Mouse (Mus musculus) kidney, adult 8-10 months (tissue): Measurements from ENCODE around the gene Pkhd1.
"Not testable (repeated sequence)": the region's sequence is repeated elsewhere in the genome, so short reads cannot be mapped to it uniquely, and the experiment has no call there.

ENCODE experiments used
- DNase-seq, 2 experiments: peaks; one replicate each; pipeline ENCODE4 v3.0.0; 2022

The Pkhd1 gene

DNA sequence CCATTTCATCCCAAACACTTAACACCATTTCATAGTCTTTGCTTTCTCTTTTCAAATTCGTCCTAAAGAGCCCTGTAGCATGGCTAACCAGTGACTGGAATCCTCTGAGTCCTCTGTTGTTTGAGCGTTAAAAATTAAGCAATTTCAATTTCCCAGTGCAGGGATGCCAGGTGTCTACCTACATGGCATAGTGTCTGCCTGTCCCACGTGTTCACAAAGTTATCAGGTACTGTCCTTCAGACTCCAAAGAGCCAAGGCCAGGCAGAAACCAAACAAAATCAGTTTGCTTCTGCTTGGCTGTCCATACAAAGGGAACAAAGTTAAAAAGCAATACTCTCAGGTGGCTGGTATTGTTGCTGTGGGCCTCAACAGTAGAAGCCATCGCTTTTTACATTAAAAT, 136.0 kb downstream of the Pkhd1 start:
- no peak for DNase-seq

- no peak for DNase-seq
These were observed 139.2 kb downstream of the Pkhd1 start for GRCm38 (mm10) chr1:20478695-20479094.

DNA sequence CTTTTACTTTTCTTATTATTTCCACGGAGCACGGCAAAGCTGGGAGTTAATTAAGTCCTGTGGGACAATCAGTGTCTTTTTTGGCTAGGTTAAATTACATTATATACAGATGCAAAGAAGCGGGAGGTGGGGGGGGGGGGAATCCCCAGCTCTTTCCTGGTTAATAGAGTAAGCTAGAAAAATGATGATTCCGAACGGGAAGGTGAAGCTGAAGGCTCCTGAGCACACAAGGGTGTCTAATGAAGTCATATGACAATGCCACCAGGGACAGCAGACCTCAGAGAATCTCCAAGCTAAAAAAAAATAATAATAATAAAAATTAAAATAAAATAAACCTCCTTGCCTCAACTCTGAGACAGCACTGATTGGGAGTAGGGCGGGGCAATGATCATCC, 139.6 kb downstream of the Pkhd1 start:
- DNase-seq = no peak

DNA sequence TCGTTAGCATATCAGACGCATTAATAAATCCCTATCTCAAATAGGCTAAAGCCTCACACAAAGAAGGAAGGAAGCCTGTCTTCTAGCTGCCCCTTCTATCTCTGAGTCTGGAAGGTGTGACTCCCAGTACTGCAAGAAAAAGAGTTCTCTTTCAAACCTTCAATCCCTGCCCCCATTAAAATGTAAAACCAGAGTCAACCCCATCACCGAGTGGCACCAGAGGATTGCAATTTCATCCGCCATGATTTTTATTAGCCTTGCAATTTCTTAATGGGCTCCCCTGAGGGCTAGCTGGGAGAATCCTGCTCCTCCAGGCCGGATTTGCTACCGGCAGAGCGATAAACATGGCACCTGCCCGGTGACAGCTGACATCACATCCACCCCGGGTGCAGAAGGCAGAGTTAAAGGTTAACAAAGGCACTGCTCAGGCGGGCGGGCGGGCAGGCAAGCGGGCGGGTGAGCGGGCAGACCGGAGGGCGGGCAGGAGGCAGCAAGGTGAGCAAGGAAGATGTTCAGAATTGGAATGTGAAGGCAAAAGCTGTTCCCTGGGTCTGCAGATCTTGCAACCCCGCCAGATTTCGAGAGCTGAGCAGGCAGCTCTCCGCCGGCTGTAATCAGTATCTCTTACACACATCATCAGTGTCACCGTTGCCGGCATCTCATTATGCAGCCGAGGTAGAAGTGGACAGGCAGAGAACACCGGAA, 140.2 kb downstream of the Pkhd1 start:
- DNase-seq = peak; percentile 68 to 75

DNA sequence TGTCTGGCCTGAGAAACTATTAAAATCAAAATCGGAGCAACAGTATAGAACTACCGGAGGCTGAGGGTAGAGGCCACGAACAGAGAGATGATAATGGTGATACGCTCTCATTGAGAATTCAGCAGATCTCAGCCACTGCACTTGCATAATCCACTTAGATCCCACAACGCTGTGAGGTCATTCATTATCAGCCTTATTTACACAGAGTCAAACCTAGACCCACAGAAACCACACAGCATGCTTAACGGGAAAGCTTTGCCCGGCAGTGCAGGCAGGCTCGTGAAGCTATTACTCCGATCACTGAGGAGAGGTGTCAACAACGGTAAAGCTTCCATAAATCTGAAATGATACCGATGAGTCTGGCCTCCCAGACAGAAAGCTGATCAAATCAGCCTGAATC, 147.1 kb downstream of the Pkhd1 start:
- DNase-seq = no peak

DNA sequence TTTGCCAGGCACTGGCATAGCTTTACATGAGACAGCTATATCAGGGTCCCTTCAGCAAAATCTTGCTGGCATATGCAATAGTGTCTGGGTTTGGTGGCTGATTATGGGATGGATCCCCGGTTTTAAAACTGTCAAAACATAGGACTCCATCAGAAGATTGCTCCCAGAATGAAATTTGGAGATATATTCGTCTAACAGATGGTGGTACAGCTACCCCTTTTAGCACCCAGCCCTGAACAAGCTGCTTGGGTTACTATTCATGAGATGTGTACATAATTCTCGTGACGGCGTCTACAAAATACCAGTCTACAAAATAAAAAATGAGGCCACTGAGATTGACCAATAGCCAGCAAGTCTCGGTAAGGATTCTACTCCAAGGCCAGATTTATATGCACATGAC, 147.5 kb downstream of the Pkhd1 start:
- no peak for DNase-seq

GRCm38 (mm10) chr1:20466481-20466880, 151.4 kb downstream of the Pkhd1 start:
- DNase-seq = no peak

DNA sequence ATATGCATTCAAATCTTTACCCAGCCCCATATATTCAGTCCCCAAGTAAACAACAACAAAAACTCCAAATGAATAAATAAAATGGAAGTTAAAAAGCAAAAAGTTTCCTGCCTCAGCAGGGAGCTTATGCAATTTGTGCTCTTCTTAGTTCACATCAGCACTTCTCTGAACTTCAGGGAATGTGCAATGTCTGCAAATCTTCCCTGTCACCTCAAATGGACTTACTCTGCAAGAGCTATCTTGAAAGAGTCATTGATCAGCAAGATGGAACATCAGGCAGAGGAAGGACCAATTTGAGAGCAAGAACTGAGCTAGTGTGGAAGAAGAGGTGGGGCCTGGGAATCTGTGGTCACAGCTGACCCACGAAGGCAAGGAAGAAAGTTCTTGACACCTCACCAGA, 163.2 kb downstream of the Pkhd1 start:
- DNase-seq = peak in 1 of 2 experiments; percentile 38

DNA sequence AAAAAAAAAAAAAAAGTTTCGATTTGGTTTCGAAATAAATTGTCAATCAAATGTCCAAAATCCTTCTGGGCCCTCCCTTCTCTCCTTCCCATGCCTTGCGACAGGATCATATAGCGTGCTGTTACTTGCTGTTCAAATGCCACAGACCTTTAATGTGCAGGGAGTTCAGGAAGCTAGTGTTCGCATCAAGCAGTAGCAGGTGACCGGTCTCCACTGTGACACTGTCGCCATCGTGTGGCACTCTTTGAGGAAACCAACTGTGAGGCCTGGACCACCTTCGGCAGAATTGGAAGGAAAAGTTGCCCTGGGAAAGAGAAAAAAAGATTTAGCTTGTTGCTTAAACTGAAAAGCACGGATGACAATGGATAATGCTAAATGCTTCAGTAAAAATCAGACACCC, 167.8 kb downstream of the Pkhd1 start:
- no peak for DNase-seq

GRCm38 (mm10) chr1:20432026-20432425, 185.8 kb downstream of the Pkhd1 start:
- not testable (repeated sequence) for DNase-seq

DNA sequence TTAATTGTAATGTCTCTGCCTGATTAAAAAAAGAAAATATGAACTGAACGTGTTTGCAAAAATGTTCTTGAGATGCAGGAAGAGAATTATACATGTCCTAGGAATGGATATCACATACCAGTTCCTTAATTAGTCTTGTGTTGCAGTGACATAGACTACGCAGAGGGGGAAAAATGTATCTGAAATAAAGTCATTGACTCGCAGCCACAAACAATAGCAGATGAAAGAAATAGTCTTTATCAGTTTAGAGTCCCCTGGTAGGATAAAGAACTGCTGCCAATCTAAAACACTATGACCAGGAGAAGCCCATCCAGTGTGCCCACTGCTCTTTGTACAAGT, 188.8 kb downstream of the Pkhd1 start:
- no peak for DNase-seq

GRCm38 (mm10) chr1:20428370-20429055, 189.4 kb downstream of the Pkhd1 start:
- no peak for DNase-seq

DNA sequence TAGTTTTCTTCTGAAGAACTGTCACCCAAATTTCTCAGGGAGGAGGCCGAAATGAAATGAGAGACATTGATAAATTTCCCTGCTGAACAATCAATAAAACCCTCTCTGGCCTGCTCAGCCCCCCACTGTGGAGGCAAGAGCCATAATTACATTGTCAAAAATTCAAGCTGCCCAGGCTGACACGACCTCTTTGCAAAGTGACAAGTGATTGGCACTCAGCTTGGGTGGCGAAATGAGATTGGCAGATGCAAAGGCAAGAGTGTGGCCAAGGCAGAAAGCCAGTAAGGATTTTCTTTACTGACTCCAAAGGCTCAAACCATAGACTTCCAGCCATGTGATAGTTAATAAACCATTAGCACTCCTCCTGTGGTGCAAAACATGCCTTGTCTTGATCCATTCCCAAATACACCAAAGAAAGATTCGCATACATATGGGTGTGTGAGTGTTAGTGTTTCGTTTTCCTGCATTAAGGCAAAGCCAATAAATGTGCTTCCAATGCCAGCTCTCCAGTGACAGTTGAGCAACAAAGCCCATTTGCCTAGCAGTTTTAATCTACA, 208.4 kb downstream of the Pkhd1 start:
- no peak for DNase-seq

DNA sequence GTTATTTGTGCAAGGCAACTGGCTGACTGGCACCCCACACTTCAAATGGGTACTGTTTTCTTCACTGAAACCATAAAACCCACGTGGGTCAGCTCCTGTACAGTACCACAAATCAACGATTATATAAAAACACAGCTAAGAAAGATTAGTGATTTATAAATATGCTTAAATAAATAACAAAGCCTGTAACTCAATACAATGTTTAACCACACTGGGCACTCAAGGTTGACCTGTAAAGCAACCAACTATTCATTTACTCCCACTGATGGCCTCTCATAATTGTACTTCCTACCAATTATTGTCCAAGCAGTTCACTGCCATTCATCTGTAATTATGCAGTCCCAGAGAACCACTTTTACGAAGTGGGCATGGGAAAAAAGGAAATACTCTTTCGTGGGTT, 219.5 kb downstream of the Pkhd1 start:
- DNase-seq = peak; percentile 5 to 24

DNA sequence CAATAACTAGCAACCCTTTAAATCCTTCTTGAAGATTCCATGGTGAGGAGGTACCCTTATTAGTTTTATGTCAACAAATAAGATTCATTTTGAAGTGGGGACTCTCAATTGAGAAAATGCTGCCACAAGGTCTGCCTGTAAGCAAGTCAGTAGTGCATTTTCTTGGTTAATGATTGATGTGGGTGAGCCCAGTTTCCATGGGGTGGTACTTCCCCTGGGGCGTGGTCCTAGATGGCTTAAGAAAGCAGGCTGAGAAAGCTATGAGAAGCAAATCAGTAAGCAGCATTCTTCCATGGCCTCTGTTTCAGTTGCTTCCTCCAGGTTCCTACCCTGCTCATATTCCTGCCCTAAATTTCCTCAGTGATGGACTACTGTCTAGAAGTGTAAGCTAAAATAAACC, 253.4 kb downstream of the Pkhd1 start:
- DNase-seq = peak; percentile 59 to 62

- DNase-seq = no peak
These were observed 273.2 kb downstream of the Pkhd1 start for GRCm38 (mm10) chr1:20344651-20345050.

DNA sequence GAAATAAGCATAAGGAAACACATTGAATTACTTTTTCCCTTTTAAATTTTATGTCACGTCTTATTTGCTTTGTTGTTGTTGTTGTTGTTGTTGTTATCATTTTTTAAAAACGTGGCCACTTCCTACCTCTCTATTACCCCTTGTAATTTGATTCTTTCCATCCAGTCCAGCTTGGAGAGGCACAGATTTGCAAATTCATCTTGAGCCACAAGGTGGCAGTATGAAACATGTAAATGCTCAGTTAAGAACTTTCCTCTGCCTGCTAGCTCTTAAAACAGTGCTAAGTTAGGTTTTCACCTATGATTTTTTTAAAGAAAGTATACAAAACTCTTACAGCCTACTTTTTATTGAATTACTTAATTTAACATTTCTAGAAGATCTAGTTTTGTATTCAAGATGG, 306.4 kb downstream of the Pkhd1 start:
- DNase-seq = peak; percentile 21 to 60

DNA sequence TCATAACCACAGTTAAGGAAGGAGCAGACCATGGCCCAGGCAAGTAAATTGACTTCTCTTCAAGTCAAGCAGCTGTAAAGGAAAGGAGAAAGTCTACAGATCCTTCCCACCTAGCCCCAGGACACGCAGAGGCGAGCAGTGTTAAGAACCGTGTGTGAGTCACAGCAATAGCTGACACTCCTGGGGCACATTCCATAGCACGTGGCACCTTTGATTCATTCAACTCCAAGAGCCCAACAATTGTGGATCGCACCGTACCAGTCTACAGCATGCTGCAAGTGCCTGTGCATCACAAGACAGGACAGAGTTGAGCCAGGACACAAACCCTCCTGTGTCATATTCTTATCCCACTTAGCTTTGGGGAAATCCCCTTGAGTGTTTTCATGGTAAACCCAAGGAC, 306.9 kb downstream of the Pkhd1 start:
- no peak for DNase-seq

GRCm38 (mm10) chr1:20306116-20306515, 311.7 kb downstream of the Pkhd1 start:
- DNase-seq = no peak

DNA sequence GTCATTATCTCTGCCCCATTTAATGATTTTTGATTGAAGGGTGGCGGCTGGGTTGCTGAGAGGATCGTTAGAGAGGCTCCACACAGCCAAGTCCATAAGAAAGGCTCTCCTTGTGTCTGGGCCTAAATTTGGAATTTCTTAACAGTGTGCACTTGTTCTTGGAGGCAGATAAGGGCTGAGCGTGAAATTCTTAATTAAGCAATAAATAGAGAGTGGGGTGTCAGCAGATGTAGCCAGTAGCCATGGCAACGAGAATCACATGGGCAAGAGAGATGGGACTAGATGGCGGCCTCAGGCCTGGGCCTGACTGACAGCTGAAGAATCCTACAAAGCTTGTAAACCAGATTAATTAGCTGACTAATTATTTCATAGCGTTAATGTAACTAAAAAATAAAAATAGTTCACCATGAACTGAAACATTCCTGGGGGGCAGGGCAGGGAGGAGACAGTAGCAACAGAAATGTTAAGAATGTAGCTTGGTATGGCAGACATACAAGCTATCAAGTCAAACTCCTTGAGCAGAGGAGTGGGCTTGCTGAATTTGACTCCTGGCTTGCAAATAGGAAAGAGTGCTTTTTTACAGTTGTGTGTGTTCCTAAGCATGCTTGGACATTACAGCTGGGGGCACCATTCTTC, 314.8 kb downstream of the Pkhd1 start:
- no peak for DNase-seq

DNA sequence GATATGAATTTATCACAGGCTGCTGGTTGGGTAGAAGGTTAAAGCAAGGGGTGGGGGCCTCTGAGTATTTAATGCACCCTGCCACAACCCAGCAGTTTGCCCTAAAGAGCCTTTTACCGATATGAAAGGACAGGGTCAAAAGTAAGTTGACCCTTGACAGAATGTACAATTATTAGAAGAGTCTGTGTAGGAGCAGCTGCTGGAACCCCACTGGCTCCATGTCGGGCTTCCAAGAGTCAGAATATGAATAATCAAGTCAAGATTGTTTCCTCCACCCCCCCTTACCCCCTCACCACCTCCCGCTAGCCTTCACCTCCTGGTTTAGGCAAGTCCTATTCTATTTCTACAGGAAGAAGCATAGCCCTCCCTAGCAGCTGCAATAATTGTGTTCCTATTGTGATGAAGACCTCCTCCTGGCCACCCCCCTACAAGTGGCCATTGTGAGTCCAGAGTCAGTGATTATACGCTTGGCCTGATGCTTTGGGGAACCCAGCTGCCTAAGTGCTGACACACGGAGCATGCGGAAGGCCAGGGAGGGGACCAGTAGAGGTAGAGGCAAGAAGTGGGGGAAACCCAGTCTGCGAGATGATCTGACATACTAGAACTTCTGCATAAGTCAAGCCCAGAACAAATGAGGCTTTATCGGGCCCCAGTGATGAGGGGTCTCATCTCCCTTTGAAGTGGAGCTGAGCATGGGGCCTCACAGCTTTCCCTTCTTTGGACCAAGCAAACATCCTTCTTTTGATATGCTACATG, 315.5 kb downstream of the Pkhd1 start:
- DNase-seq = no peak

- DNase-seq = no peak
These were observed 316.2 kb downstream of the Pkhd1 start for GRCm38 (mm10) chr1:20301631-20302030.

DNA sequence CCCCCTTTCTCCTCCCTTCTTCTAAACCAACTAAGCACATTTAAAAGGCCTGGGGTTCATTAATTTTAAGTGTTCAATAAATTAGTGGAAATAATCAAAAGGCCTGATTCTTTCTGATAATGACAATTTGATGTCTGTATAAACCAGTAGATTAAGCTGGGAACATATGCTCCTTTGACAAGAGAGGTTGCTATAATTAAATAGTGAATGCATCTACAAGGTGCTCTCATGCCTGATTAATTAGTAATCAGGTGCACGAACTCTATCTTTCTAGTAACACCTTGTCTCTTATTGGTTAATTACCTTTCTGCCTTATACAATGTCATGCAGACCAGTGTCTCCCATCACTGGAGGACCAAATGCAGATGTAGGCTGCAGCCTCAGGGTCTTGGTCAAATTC, 329.2 kb downstream of the Pkhd1 start:
- no peak for DNase-seq
